Mouse (Mus musculus): ENCODE measurements around the gene Kat6b. TPM values are rescaled to one million over a fixed set of nuclear protein-coding genes. Genes with fewer than 3 reads are reported as not detected.

Kat6b gene
- polyA plus RNA-seq, 1 experiment: 3.9 TPM

DNA sequence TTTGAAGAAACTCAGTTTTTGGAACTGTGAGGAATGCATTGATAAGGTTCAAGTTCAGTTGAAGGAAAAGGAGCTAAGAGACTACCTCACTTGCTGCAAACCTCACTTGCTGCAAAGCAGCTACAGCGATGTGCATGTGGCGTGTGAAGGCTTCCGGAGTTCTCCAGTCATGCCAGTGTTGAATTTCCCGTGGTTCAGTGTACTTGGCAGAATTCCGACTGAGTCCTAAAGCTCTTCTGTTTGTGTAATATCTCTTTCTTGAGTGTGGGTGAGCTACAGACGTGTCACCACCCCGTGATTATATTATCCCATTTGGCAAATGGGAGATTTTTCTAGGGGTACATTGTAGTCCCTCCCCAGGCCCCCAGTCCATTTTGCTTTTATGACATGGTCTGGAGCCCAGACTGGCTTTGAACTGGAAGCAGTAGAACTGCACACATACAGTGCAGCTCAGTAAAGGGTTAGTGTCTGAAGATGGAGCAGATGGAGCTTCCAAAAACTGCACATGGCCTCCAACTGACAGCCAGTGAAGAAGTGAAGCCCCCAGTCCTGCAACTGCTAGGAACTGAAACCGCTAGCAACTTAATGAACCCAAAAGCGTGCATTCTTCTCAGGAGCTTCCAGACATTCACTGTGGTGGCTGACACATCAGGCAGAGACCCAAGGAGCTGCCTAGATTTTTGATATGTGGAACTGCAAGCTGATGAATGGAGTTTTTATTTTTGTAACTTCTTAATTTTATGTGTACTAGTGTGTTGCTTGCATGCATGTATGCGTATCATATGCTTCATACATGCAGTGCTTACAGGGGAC is 84.5 kb downstream of the Kat6b start:
- TF ChIP-seq POLR2A (IDR thresholded peaks at IDR 0.05; ENCODE audit: insufficient read length, low read depth): no peak
- no peak for TF ChIP-seq USF1 (IDR thresholded peaks at IDR 0.05; ENCODE audit: low read depth)
- TF ChIP-seq POLR2AphosphoS2 (IDR thresholded peaks at IDR 0.05; ENCODE audit: insufficient read length, low read depth): no peak
- TF ChIP-seq REST (IDR thresholded peaks at IDR 0.05; ENCODE audit: insufficient read depth, insufficient read length): no peak
- no peak for TF ChIP-seq MYOG (IDR thresholded peaks at IDR 0.05; ENCODE audit: control insufficient read depth in 1 of 3, insufficient read depth in 1 of 3, insufficient read length in 2 of 3, low read depth in 2 of 3)
- no peak for TF ChIP-seq TCF3 (IDR thresholded peaks at IDR 0.05; ENCODE audit: insufficient read length, low read depth)
- TF ChIP-seq MYOD1 (IDR thresholded peaks at IDR 0.05; ENCODE audit: control insufficient read depth in 1 of 3, insufficient read length in 2 of 3, low read depth in 2 of 3): no peak
- TF ChIP-seq SRF (IDR thresholded peaks at IDR 0.05; ENCODE audit: control insufficient read depth, insufficient read length, low read depth): no peak
- TF ChIP-seq CEBPB (IDR thresholded peaks at IDR 0.05; ENCODE audit: insufficient read depth, poor library complexity, severe bottlenecking): no peak
- TF ChIP-seq MAX (IDR thresholded peaks at IDR 0.05; ENCODE audit: low read depth): no peak
- TF ChIP-seq TCF12 (IDR thresholded peaks at IDR 0.05; ENCODE audit: insufficient read depth, poor library complexity, severe bottlenecking): no peak
- no peak for TF ChIP-seq E2F4 (IDR thresholded peaks at IDR 0.05; ENCODE audit: insufficient read depth)
- Histone ChIP-seq H3ac (ENCODE audit: control insufficient read depth, insufficient read length) (no peak overlapping the region), H3K4me2 (ENCODE audit: low read depth) (no peak overlapping the region), H3K4me3 (no peak overlapping the region), H3K36me3 (ENCODE audit: control insufficient read depth, insufficient read depth) (no peaks in the 10 kb centered on the region), H3K79me2 (ENCODE audit: control insufficient read depth, insufficient read depth) (peaks cover 5% of the 10 kb centered on the region), H3K27me3 (ENCODE audit: control insufficient read depth, insufficient read depth, insufficient read length) (no peaks in the 10 kb centered on the region)

- H3K4me2 ChIP-seq (ENCODE audit: low read depth): no peak overlapping the region
- no peak for TF ChIP-seq E2F4 (IDR thresholded peaks at IDR 0.05; ENCODE audit: insufficient read depth)
- no peak for TF ChIP-seq MAX (IDR thresholded peaks at IDR 0.05; ENCODE audit: low read depth)
- no peak for TF ChIP-seq MYOD1 (IDR thresholded peaks at IDR 0.05; ENCODE audit: control insufficient read depth in 1 of 3, insufficient read length in 2 of 3, low read depth in 2 of 3)
- peaks cover 5% of the 10 kb centered on the region for H3K79me2 ChIP-seq (ENCODE audit: control insufficient read depth, insufficient read depth)
- H3K4me3 ChIP-seq: no peak overlapping the region
- no peak overlapping the region for H3ac ChIP-seq (ENCODE audit: control insufficient read depth, insufficient read length)
- no peaks in the 10 kb centered on the region for H3K27me3 ChIP-seq (ENCODE audit: control insufficient read depth, insufficient read depth, insufficient read length)
- no peaks in the 10 kb centered on the region for H3K36me3 ChIP-seq (ENCODE audit: control insufficient read depth, insufficient read depth)
Observed at GRCm38 (mm10) chr14:21567293-21567984, 86.2 kb downstream of the Kat6b start.

DNA sequence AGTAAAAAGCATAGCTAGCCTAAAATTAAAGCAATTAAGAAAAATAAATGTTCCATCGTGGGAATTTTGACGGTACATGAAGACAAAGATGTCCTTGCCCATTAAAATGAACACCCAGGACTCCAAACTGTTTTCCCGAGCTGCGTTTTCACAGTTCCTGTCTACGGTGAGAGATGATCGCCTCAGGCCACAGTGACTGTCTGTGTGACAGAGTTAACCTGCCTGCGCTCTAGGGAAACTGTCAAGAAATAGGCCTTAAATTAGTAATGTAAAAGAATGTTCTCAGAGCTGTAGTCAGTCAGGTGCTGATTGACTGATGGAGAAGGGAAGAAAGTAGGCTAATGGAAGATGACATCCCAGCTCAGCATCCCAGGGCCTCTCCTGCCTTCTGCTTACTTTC is 87.6 kb downstream of the Kat6b start:
- no peak for TF ChIP-seq MAX (IDR thresholded peaks at IDR 0.05; ENCODE audit: low read depth)
- no peak for TF ChIP-seq POLR2A (IDR thresholded peaks at IDR 0.05; ENCODE audit: insufficient read length, low read depth)
- no peak for TF ChIP-seq USF1 (IDR thresholded peaks at IDR 0.05; ENCODE audit: low read depth)
- no peak for TF ChIP-seq SRF (IDR thresholded peaks at IDR 0.05; ENCODE audit: control insufficient read depth, insufficient read length, low read depth)
- no peak for TF ChIP-seq MYOG (IDR thresholded peaks at IDR 0.05; ENCODE audit: control insufficient read depth in 1 of 3, insufficient read depth in 1 of 3, insufficient read length in 2 of 3, low read depth in 2 of 3)
- TF ChIP-seq REST (IDR thresholded peaks at IDR 0.05; ENCODE audit: insufficient read depth, insufficient read length): no peak
- no peak for TF ChIP-seq CEBPB (IDR thresholded peaks at IDR 0.05; ENCODE audit: insufficient read depth, poor library complexity, severe bottlenecking)
- TF ChIP-seq TCF3 (IDR thresholded peaks at IDR 0.05; ENCODE audit: insufficient read length, low read depth): no peak
- TF ChIP-seq TCF12 (IDR thresholded peaks at IDR 0.05; ENCODE audit: insufficient read depth, poor library complexity, severe bottlenecking): no peak
- no peak for TF ChIP-seq MYOD1 (IDR thresholded peaks at IDR 0.05; ENCODE audit: control insufficient read depth in 1 of 3, insufficient read length in 2 of 3, low read depth in 2 of 3)
- no peak for TF ChIP-seq E2F4 (IDR thresholded peaks at IDR 0.05; ENCODE audit: insufficient read depth)
- no peak for TF ChIP-seq POLR2AphosphoS2 (IDR thresholded peaks at IDR 0.05; ENCODE audit: insufficient read length, low read depth)
- peaks cover 5% of the 10 kb centered on the region for H3K79me2 ChIP-seq (ENCODE audit: control insufficient read depth, insufficient read depth)
- no peaks in the 10 kb centered on the region for H3K27me3 ChIP-seq (ENCODE audit: control insufficient read depth, insufficient read depth, insufficient read length)
- H3ac ChIP-seq (ENCODE audit: control insufficient read depth, insufficient read length): no peak overlapping the region
- no peak overlapping the region for H3K4me3 ChIP-seq
- no peak overlapping the region for H3K4me2 ChIP-seq (ENCODE audit: low read depth)
- no peaks in the 10 kb centered on the region for H3K36me3 ChIP-seq (ENCODE audit: control insufficient read depth, insufficient read depth)

DNA sequence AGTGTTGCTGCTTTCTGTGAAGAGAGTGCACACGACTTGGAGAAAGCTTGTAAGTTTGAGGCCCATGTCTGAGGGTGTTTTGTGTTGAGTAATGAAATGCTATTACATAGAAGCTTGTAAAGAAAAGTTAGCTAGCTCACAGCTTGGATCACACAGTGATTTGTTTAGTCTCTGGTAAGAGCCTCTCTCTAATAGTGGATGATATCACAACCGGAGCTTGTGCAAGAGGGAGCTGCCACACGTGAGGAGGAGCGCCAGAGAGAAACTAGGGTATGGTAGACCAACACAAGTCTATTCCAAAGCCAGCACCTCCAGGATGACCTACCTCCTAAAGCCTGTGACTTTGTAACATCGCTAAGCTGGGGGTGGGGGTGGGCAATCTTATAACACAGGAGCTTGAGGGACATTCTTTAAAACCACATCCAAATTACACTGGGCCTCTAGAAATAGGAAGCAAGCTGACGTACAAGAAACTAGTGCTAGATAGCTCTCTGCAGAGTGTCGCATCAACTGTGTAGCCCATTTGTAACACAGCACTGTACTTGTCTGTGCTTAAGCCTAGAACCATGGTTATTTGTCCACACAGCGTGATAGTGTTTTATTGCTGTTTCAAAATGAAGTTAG is 93.6 kb downstream of the Kat6b start:
- no peak overlapping the region for H3ac ChIP-seq (ENCODE audit: control insufficient read depth, insufficient read length)
- H3K4me3 ChIP-seq: no peak overlapping the region
- H3K4me2 ChIP-seq (ENCODE audit: low read depth): no peak overlapping the region
- H3K79me2 ChIP-seq (ENCODE audit: control insufficient read depth, insufficient read depth): no peaks in the 10 kb centered on the region
- no peaks in the 10 kb centered on the region for H3K36me3 ChIP-seq (ENCODE audit: control insufficient read depth, insufficient read depth)
- TF ChIP-seq SRF (IDR thresholded peaks at IDR 0.05; ENCODE audit: control insufficient read depth, insufficient read length, low read depth) (no peak), TCF3 (IDR thresholded peaks at IDR 0.05; ENCODE audit: insufficient read length, low read depth) (no peak), POLR2A (IDR thresholded peaks at IDR 0.05; ENCODE audit: insufficient read length, low read depth) (no peak), E2F4 (IDR thresholded peaks at IDR 0.05; ENCODE audit: insufficient read depth) (no peak), POLR2AphosphoS2 (IDR thresholded peaks at IDR 0.05; ENCODE audit: insufficient read length, low read depth) (no peak), TCF12 (IDR thresholded peaks at IDR 0.05; ENCODE audit: insufficient read depth, poor library complexity, severe bottlenecking) (no peak), MYOG (IDR thresholded peaks at IDR 0.05; ENCODE audit: control insufficient read depth in 1 of 3, insufficient read depth in 1 of 3, insufficient read length in 2 of 3, low read depth in 2 of 3) (no peak), MYOD1 (IDR thresholded peaks at IDR 0.05; ENCODE audit: control insufficient read depth in 1 of 3, insufficient read length in 2 of 3, low read depth in 2 of 3) (no peak), MAX (IDR thresholded peaks at IDR 0.05; ENCODE audit: low read depth) (no peak), REST (IDR thresholded peaks at IDR 0.05; ENCODE audit: insufficient read depth, insufficient read length) (no peak), USF1 (IDR thresholded peaks at IDR 0.05; ENCODE audit: low read depth) (no peak)
- no peaks in the 10 kb centered on the region for H3K27me3 ChIP-seq (ENCODE audit: control insufficient read depth, insufficient read depth, insufficient read length)

All from myocyte (in vitro differentiated cells).